Mouse (Mus musculus) urinary bladder, postnatal 10 days (tissue): ENCODE data around the gene Sec14l4.

Experiments
- DNase-seq: peaks from one replicate; pipeline ENCODE4 v3.0.0; 2022; ENCODE audit warnings: low spot score

Gene Sec14l4

DNA sequence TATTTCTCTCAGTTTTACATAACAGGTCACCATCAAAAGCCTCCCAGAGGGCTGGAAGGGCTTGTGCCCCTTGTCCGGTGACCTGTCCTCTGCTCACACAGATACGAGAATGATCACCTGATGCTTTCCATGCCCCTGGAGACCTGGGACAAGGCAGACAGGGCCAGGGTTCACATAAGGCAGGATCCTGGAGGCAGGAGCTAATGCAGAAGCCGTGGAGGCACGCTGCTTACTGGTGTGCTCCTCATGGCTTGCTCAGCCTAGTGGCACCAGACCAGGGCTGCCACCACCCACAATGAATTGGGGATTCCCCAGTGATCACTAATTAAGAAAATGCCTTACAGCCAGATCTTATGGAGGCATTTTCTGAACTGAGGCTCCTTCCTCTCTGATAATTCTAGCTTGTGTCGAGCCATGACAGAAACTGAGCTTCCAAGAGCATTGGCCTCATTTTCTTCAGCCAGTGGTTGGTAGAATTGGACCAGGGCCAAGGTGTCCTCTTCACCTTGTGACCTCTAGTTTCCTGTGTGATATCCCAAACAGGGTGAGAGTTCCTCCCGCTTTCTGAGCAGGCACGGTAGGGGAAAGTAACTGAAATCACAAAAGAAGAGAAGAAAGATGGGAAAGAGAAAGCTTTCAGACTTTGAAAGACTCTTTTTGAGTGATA is 47.1 kb downstream of the Sec14l4 start:
- DNase-seq, result no peak

DNA sequence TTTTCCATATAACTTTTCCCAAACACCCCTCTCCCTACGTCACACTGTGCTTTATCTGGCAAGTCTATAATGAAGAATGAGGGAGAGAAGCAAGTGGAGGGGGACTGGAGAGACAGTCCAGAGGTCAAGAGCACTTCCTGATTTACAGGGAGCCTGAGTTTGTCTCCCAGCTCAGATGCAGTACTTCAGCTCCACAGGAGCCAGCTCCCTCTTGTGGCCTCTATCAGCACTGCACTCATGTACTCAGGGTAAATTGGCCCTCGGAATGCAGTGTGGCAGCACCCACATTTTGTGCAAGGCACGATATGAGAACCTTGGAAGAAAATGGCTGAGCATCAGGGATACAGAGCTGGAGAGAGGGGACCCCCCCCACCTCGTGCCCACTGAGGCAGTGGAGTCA is 49.0 kb downstream of the Sec14l4 start:
- DNase-seq, result no peak

DNA sequence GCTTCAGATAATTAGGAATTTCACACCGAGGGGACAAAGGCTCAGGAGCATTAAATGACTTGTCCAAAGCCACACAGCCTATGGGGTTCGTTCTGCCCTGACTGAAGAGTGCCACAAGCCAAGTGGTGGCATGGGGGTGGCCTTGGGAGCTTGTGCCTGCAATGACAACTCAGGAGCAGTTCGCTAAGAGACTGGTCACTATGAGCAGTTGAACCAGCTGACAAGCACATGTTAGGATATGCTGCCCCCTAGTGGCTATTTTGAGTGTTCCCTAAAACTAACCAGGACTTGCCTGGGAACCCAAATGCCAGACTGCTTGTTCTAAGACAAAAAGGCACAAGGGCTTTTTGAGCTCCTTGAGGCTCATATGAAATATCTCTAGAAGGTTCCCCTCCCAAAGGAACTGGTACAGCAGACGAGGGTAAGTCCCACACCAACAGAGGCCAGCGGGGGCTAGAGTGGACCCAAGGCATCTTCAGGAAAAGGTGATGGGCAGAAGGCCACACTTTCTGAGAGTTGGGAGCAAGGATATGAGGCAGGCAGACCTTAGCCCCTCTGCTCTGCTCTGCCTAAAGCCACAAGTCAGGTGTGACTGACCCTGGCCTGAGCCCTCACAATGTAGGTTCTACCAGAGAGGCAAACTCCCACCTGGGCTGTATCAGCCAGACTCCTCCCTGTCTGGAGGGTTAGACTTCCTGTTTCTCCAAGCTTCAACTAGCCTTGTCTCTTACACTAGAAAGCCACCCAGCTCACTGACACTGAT is 52.2 kb downstream of the Sec14l4 start:
- no peak for DNase-seq

DNA sequence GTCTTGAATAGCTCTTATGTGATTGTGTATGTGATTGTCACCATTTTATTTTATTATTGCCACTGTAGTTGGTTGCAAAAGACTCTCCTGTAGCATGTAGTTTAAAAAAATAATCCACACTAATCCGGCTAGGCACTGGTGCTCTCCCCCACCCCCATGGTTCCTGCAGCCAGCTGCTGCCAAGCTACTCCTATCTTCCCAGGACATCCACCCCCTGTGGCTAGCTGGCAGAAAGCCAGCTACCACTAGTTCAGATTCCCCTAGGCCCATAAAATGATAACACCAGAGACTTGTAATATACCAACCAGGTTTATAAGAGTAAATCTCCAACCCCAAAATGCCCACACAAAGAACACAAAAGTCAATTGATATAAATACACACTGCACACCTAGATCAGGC is 55.0 kb downstream of the Sec14l4 start:
- no peak for DNase-seq

DNA sequence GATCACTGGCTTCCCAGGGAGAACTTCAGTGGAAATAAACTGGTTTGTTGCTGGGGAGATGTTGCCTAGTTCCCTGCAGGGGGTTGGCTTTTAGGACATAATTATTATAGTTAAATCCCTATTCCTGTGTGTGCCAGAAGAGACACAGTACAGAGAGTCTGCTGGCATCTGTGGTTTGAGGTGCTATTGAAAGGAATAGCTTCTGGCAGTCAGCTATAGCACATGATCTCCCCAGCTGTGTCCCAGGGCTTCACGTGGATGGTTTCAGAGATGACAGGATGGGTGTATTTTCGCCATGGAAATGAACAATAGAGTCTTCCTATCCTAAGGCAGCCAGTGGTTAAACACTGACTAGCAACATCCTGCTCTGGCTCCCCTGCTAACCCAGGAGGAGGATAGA is 56.0 kb downstream of the Sec14l4 start:
- DNase-seq, result no peak

DNA sequence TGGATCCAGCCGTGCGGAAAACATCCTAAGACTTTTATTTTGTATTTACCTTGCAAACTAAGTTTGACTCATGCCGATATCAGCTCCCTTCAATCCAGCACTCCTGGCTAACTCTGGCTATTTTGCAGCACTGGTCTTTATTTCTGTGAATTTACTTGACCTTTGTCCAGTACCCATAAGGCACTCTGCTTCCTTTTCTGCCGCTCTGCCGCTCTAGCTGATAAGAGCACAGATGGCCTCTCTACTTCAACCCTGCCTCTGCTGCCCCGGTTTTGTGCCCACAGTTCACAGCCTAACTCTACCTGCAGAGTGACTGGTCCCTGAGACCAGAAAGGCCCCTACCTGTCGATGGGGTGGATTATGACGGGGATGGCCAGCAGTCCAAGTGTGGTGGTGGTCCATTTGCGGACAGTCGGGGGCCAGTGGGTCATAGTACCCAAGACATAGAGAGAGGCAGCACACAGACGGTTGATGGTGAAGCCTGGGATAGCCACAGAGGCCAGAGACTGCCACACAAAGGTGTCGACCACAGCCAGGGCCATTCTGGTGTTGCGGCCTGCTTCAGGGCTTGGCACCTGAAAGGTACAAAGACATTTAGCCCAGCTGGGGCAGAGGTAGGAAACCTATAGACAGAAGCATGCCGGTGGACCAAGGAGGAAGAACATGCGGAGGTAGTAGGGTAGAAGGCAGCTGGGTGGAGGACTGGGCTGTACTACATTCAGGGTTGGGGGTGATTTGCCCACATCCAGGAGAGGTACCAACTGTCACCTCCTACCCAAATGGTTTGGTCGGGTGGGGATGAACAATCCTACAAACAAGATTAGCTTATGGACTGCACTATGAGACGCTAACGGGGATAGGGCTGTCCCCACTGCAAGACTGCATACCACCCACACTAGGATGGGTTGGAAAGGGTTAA is 62.5 kb downstream of the Sec14l4 start:
- no peak for DNase-seq

DNA sequence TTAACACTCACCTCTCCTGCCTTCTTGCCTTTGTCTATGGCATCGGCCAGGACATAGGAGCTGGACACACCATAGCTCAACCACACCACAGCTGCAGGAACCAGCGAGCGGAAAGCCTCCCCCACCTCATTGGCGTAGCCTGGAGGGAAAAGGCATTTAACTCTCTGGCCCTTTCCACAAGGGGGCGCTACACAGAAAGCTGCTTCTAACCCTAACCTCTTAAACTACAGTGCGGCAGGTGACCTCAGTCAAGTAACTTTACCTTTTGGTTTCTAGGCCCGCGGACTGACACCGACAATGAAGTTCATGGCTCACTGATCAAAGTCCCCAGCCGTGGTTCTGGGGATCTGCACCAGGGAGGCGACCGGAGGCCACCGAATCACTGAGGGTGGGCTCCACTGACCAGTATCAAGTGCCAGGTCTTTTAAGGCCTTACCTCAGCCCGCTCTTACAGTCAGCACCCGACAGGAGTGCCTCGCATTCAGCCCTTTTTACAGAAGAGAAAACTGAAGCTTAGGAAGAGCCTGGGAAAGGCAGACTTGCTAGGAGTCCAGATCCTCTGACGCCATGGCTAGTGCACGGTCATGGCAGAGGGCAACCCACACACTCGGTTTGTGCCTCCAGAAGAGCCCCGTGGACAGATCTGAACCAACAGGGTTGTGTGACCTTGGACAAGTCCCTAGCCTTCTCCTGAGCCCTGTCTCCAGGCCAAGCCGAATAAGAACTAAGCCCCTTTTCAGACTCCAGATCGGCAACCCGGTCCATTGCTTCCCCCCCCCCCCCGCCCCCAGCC is 63.3 kb downstream of the Sec14l4 start:
- no peak for DNase-seq

DNA sequence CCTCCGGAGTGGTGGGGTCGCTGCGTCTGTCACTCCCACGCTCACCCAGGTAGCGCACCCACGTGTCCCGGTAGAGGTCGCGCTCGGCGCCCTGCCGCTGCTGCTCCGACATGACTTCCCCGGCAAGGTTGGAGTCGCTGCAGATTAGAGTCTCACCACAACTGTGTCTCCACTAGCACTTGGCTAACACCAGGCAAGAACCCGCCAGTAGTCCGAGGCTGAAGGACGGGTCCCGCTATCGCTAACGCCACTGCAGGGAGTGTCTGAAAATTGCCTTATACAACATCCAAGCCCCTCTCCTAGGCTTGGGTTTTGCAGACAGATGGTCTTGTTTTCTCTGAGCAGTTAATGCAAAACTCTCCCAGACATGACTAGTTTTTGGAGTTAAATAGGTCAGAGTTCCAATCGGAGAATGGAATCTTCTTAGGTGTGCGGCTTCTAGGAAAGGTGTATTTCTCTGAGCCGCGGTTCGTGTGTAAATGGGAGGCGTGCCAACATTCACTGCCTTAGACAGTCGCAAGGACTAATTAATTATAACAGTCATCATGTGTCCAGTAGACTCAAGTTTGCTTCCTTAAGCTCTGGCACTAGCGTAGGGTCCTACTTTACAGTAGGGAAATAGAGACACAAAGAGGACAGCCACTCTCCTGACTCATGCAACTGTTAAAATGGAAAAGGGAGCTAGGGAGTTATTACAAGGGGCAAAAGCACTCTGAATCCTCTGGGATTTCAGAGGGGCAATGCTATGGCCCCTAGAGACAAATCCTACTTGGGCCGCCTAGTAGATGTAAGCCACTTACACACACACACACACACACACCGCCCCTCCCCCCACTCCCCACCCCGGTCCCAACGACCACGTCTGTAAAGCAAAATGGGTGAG is 64.2 kb downstream of the Sec14l4 start, which contains the start of gene Mtfp1:
Mtfp1 (minus strand) TSS at position 275 of the 883 bp plus-strand sequence.
- no peak for DNase-seq

DNA sequence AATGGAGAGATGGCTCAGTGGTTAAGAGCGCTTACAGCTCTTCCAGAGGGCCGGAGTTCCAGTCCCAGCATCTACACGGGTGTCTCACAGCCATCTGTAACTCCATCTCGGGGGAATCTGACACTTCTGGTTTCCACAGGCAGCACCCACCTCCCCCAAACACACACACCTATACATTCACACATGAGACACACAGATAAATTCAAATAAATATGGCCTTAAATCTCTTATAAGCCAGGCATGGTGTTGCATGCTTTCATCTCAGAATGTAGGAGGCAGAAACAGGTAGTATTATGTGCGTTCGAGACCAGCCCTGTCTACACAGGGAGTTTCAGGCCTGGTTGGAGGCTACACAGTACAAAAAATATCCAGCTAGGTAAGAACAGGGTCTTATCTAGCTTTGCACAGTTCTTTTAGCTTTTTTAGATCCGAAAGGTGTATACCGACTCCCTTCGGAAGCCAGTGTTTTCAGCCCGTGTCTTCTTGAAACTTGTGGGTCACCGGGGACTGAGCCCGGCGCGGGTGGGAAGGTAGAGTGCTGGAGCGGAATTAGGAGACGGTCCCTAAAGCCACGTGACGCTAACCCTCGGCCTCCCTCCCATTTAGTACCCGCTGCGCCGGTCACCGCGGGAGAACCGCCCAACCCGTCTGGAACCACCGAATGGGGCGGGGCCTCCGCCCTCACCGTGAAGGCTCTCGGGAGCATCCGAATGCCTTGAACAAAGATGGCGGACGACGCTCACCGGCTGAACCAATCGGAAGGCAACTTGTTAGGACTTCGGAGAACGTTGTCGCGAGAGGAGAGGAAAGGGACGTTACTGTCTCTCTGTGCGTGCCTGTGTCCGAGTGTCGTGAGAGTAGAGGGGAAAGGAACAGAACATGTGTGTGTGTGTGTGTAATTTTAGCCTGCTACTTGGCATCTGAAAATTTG is 65.1 kb downstream of the Sec14l4 start:
- peak; percentile 87 for DNase-seq

DNA sequence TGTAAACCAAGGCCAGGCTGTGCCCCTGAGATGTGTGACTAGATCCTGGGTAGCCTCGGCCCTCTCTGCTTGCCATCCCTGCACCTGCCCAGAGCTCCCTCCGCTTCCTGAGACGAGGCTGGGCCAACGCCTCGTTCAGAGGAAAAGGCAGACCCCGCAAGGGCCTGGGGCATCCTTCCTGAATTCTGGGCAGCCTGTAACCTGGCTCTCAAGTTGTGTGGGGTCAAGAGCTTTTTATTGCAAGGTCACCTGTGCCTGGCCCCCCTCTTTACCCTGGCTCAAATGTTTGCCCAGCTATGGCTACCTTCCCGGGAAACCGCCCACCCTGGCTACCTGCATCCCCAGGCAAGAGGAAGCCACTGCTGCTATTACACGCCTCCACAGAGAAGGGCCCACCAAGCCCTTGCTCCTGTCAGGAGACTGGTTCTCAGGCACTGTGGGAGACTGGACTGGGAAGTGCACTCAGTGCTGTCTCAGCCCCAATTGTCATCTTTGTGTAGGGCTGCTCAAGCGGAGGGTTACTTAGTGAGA is 65.9 kb downstream of the Sec14l4 start:
- no peak for DNase-seq
